Mouse (Mus musculus) midbrain, embryonic 11.5 days (tissue): ENCODE results near the gene Fam184b. TPM values are rescaled to one million over a fixed set of nuclear protein-coding genes. Genes with fewer than 3 reads are reported as not detected.

ENCODE experiments used
- ATAC-seq: fragments of 200-750 bp; cut with Nextera tagmentation; 2 replicates; pipeline ENCODE4 v1.8.0; 2017; ENCODE audit warnings: moderate TSS enrichment, moderate library complexity; ENCODE audit not compliant: low FRiP score
- DNase-seq: peaks from one replicate; pipeline ENCODE4 v3.0.0; 2015; ENCODE audit warnings: low spot score; ENCODE audit errors: missing footprints
- H3K27ac ChIP-seq: fragments of 300-500 bp; sonication (generic); 2 replicates; pipeline ENCODE4 v1.5.1; 2014; ENCODE audit warnings: low read depth, low read length
- H3K27me3 ChIP-seq: fragments of 300-500 bp; sonication (generic); 2 replicates; pipeline ENCODE4 v1.6.1; 2014; ENCODE audit warnings: mild to moderate bottlenecking, low read length, moderate library complexity, mixed read lengths; ENCODE audit not compliant: control insufficient read depth, insufficient read depth
- H3K36me3 ChIP-seq: fragments of 300-500 bp; sonication (generic); 2 replicates; pipeline ENCODE4 v1.6.1; 2014; ENCODE audit warnings: mild to moderate bottlenecking, low read length, moderate library complexity, mixed read lengths; ENCODE audit not compliant: control insufficient read depth, insufficient read depth
- H3K4me1 ChIP-seq: fragments of 300-500 bp; sonication (generic); 2 replicates; pipeline ENCODE4 v1.6.1; 2014; ENCODE audit warnings: low read length; ENCODE audit not compliant: control insufficient read depth, insufficient read depth
- H3K4me2 ChIP-seq: fragments of 300-500 bp; sonication (generic); 2 replicates; pipeline ENCODE4 v1.6.1; 2014; ENCODE audit warnings: mild to moderate bottlenecking, moderate library complexity
- H3K4me3 ChIP-seq: fragments of 300-500 bp; sonication (generic); 2 replicates; pipeline ENCODE4 v1.5.1; 2014; ENCODE audit warnings: low read depth, low read length
- H3K9ac ChIP-seq: fragments of 300-500 bp; sonication (generic); 2 replicates; pipeline ENCODE4 v1.6.1; 2014; ENCODE audit warnings: low read length
- H3K9me3 ChIP-seq: fragments of 300-500 bp; sonication (generic); 2 replicates; pipeline ENCODE4 v1.6.1; 2016; ENCODE audit warnings: low read length; ENCODE audit not compliant: control insufficient read depth
- WGBS: fragments of 180-500 bp; shearing (Covaris S2); extraction: QIAGEN DNeasy Blood & Tissue Kit; methylation state at CpG from one replicate; pipeline ENCODE4 v1.1.7; 2014; 5-methylcytosine and 5-hydroxymethylcytosine counted together
- polyA plus RNA-seq: library from polyadenylated mRNA; unstranded; fragments of >200 nt; fragmentation: Nextera tagmentation; extraction: Ambion mirVana; gene quantifications from 2 replicates; pipeline ENCODE4 v1.2.1, GENCODE M21; 2014

The Fam184b gene
- polyA plus RNA-seq, 1 experiment from 2014 or later = 0.55 TPM

GRCm38 (mm10) chr5:45514599-45514998 lies 124.8 kb downstream of the Fam184b start:
- ATAC-seq = no peak
- Histone ChIP-seq H3K36me3 (no peaks in the 10 kb centered on the region), H3K4me1 (0 out of 2 replicates have a peak, but pooled peaks cover under 1% of the 10 kb centered on the region), H3K27ac (no peak overlapping the region), H3K9ac (no peak overlapping the region), H3K4me2 (no peak overlapping the region), H3K9me3 (no peaks in the 10 kb centered on the region), H3K4me3 (no peak overlapping the region), H3K27me3 (no peaks in the 10 kb centered on the region)
- 96% methylated on average over 1 of the region's 1 CpGs for WGBS
- no peak for DNase-seq

- DNase-seq (no peak), ATAC-seq (no peak)
- no peak overlapping the region for H3K4me2 ChIP-seq
- H3K9me3 ChIP-seq = no peaks in the 10 kb centered on the region
- H3K4me3 ChIP-seq = no peak overlapping the region
- no peaks in the 10 kb centered on the region for H3K27me3 ChIP-seq
- H3K4me1 ChIP-seq = no peaks in the 10 kb centered on the region
- H3K27ac ChIP-seq = no peak overlapping the region
- H3K36me3 ChIP-seq = no peaks in the 10 kb centered on the region
- WGBS = 92% methylated on average over 2 of the region's 2 CpGs
- no peak overlapping the region for H3K9ac ChIP-seq
Measured at GRCm38 (mm10) chr5:45513511-45513910, 125.9 kb downstream of the Fam184b start.

- Histone ChIP-seq H3K4me2 (no peak overlapping the region), H3K27me3 (no peaks in the 10 kb centered on the region), H3K9me3 (no peaks in the 10 kb centered on the region), H3K4me1 (no peaks in the 10 kb centered on the region), H3K4me3 (no peak overlapping the region), H3K27ac (no peak overlapping the region), H3K9ac (no peak overlapping the region), H3K36me3 (no peaks in the 10 kb centered on the region)
- WGBS = 94% methylated on average over 6 of the region's 6 CpGs
- ATAC-seq (no peak), DNase-seq (no peak)
Measured at GRCm38 (mm10) chr5:45512908-45513307, 126.5 kb downstream of the Fam184b start.

- DNase-seq = no peak
- Histone ChIP-seq H3K9ac (no peak overlapping the region), H3K27ac (no peak overlapping the region), H3K4me2 (no peak overlapping the region), H3K4me1 (no peaks in the 10 kb centered on the region), H3K9me3 (no peaks in the 10 kb centered on the region), H3K27me3 (no peaks in the 10 kb centered on the region), H3K4me3 (no peak overlapping the region), H3K36me3 (peaks cover 11% of the 10 kb centered on the region)
- no peak for ATAC-seq
- WGBS = 87% methylated on average over 7 of the region's 7 CpGs
Measured at GRCm38 (mm10) chr5:45510071-45510470, 129.3 kb downstream of the Fam184b start.

DNA sequence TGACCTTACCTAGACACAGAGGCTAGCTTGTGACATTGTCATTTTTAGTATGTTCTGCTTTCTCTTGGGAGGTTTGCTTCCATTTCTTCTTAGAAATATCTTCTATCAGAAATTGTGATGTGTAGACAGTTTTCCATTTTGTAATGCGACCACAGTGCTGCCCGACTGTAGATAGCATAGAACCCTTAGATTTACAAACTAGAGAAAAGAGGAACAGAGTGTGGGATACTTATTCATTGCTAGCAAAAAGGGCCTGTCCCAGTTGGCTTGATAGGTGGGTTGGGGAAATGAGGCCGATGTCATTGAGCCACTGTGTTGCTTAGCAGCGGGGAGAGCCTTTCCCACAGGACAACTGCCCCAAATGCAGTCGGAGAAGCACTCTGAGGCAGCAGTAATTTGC lies 141.8 kb downstream of the Fam184b start:
- 92% methylated on average over 5 of the region's 5 CpGs for WGBS
- ATAC-seq (no peak), DNase-seq (no peak)
- no peak overlapping the region for H3K4me3 ChIP-seq
- no peak overlapping the region for H3K4me2 ChIP-seq
- no peaks in the 10 kb centered on the region for H3K27me3 ChIP-seq
- no peak overlapping the region for H3K9ac ChIP-seq
- H3K9me3 ChIP-seq = no peaks in the 10 kb centered on the region
- H3K27ac ChIP-seq = no peak overlapping the region
- peaks cover 7% of the 10 kb centered on the region for H3K4me1 ChIP-seq
- H3K36me3 ChIP-seq = peaks cover 11% of the 10 kb centered on the region; the same call in 1 of the 2 replicates

DNA sequence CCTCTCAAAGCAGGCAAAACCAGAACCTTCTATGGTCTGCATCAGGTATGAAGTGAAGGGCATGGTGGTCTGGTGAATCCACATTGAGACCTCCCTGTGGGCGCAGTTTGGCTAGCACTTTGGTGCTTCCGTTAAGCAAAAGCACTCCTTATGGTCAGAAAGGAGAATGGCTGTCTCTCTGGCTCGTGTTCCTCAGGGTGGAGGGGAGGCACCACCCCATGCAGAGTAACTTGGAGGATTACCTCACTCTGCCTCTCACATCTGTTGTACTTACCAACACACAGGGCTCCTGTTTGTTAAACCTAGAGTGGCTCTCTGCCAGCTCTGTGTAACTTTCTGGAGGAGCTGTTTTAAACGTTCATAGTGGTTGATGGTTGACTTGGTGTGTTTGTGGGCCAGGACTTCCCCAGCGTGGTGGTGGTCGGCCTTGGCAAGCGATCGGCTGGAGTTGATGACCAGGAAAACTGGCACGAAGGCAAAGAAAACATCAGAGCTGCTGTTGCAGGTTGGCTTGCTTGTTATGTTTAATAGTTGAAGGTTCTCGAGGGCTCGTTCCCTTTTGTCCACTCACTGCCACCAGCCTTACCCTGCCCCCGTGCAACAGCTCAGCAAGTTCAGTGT lies 142.4 kb downstream of the Fam184b start:
- no peaks in the 10 kb centered on the region for H3K9me3 ChIP-seq
- H3K4me1 ChIP-seq = peaks cover 7% of the 10 kb centered on the region
- peaks cover 11% of the 10 kb centered on the region; the same call in 1 of the 2 replicates for H3K36me3 ChIP-seq
- DNase-seq (no peak), ATAC-seq (no peak)
- H3K4me2 ChIP-seq = no peak overlapping the region
- no peak overlapping the region for H3K9ac ChIP-seq
- no peaks in the 10 kb centered on the region for H3K27me3 ChIP-seq
- H3K27ac ChIP-seq = no peak overlapping the region
- no peak overlapping the region for H3K4me3 ChIP-seq
- 90% methylated on average over 12 of the region's 12 CpGs for WGBS

GRCm38 (mm10) chr5:45496479-45496878 lies 142.9 kb downstream of the Fam184b start:
- Histone ChIP-seq H3K4me2 (no peak overlapping the region), H3K9ac (no peak overlapping the region), H3K9me3 (no peaks in the 10 kb centered on the region), H3K36me3 (peaks cover 8% of the 10 kb centered on the region; the same call in 1 of the 2 replicates), H3K4me1 (peaks cover 7% of the 10 kb centered on the region), H3K27me3 (no peaks in the 10 kb centered on the region), H3K27ac (no peak overlapping the region), H3K4me3 (no peak overlapping the region)
- 89% methylated on average over 4 of the region's 4 CpGs for WGBS
- ATAC-seq (no peak), DNase-seq (no peak)

- no peaks in the 10 kb centered on the region for H3K27me3 ChIP-seq
- H3K9me3 ChIP-seq = no peaks in the 10 kb centered on the region
- H3K36me3 ChIP-seq = peaks cover 8% of the 10 kb centered on the region; the same call in 1 of the 2 replicates
- no peak for ATAC-seq
- DNase-seq = no peak
- no peak overlapping the region for H3K9ac ChIP-seq
- no peak overlapping the region for H3K4me3 ChIP-seq
- no peak overlapping the region for H3K27ac ChIP-seq
- peaks cover 7% of the 10 kb centered on the region for H3K4me1 ChIP-seq
- no peak overlapping the region for H3K4me2 ChIP-seq
Measured at GRCm38 (mm10) chr5:45496042-45496441, 143.4 kb downstream of the Fam184b start.

DNA sequence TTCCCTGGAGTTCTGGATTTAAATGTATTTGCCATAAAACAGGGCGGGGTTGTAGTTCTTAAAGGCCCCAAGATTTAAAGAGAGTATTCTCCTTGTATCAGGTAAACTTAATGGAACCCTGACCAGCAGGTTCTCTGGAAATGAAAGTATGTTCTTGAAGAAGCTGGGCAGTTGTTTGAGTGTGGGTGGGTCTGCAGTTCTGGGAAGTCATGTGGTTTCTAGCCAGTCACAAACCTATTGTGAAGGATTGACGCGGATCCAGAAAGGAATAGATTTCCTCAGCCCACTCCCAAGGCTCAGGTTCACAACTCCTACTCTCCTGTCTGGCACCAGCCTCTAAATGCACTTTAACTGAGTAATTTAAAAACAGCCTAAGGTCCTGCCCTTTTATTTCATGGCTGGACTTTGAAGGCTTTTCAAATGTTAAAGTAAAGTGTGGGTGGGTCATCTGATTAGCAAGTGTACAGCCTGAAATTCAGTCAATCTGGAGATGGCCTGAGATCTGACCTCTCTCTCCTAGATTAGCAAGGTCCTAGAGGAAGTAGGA lies 143.9 kb downstream of the Fam184b start:
- 79% methylated on average over 3 of the region's 3 CpGs for WGBS
- Histone ChIP-seq H3K4me2 (no peak overlapping the region), H3K27me3 (no peaks in the 10 kb centered on the region), H3K4me1 (peaks cover 7% of the 10 kb centered on the region), H3K36me3 (peaks cover 8% of the 10 kb centered on the region; the same call in 1 of the 2 replicates), H3K9ac (no peak overlapping the region), H3K9me3 (no peaks in the 10 kb centered on the region), H3K4me3 (no peak overlapping the region), H3K27ac (no peak overlapping the region)
- ATAC-seq (no peak), DNase-seq (no peak)
